Mouse (Mus musculus): ENCODE results near the gene Adamtsl1. TPM values are rescaled to one million over a fixed set of nuclear protein-coding genes. Genes with fewer than 3 reads are reported as not detected.
A peak's percentile ranks its signal among the peaks of the same experiment; 100 is the strongest.

Gene Adamtsl1
- polyA plus RNA-seq, 1 experiment, result 0.55 TPM

- H3K27ac ChIP-seq (ENCODE audit: insufficient read depth, low read length), result no peak overlapping the region
- no peak for DNase-seq (ENCODE audit: low read depth in 1 of 2, low spot score in 2 of 2)
- WGBS, result 64% methylated on average over 5 of the region's 5 CpGs
- H3K36me3 ChIP-seq (ENCODE audit: control insufficient read depth, insufficient read depth, low read length), result no peaks in the 10 kb centered on the region
- no peak overlapping the region for H3K4me3 ChIP-seq (ENCODE audit: extremely low read depth, insufficient read depth, insufficient read length)
- TF ChIP-seq POLR2A (IDR thresholded peaks at IDR 0.05; ENCODE audit: low read depth, low read length) (no peak), CTCF (IDR thresholded peaks at IDR 0.05; ENCODE audit: extremely low read depth, insufficient read depth, insufficient read length, insufficient replicate concordance) (no peak)
- no peaks in the 10 kb centered on the region for H3K4me1 ChIP-seq (ENCODE audit: control insufficient read depth, insufficient read depth, insufficient read length)
- no peaks in the 10 kb centered on the region for H3K27me3 ChIP-seq (ENCODE audit: control insufficient read depth, insufficient read depth, low read length)
Measured at GRCm38 (mm10) chr4:85782511-85782910, 268.5 kb downstream of the Adamtsl1 start.

DNA sequence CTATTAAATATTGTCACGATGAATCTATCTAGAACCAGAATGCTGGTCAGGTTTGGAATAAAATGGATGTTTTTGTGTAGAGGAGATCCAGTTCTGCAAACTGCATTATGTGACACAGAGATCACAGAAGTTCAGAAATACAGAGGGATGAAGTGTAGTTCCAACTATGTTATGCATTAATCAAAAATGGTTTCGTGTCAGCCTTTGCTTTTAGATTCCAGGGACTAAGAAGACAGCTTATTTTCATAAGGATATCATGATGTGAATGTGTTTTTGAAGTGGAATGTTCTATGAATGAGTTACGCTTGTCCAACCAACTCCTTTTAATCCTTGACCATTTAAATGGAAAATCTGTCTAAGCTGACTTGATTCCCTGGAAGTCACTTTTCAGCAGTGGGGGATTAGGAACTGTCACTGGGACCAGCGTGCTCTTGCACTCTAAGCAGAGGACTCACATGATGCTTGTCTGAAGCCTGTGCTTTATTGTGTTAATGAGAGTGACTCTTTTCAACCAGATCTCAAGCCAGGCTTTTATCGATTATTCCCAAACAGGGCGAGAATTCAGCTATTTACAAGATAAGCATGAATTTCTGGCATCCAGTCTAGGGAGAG is 269.9 kb downstream of the Adamtsl1 start:
- Histone ChIP-seq H3K4me1 (ENCODE audit: control insufficient read depth, insufficient read depth, insufficient read length) (no peaks in the 10 kb centered on the region), H3K27ac (ENCODE audit: insufficient read depth, low read length) (no peak overlapping the region), H3K4me3 (ENCODE audit: extremely low read depth, insufficient read depth, insufficient read length) (no peak overlapping the region), H3K27me3 (ENCODE audit: control insufficient read depth, insufficient read depth, low read length) (no peaks in the 10 kb centered on the region), H3K36me3 (ENCODE audit: control insufficient read depth, insufficient read depth, low read length) (no peaks in the 10 kb centered on the region)
- 72% methylated on average over 6 of the region's 6 CpGs for WGBS
- no peak for TF ChIP-seq POLR2A (IDR thresholded peaks at IDR 0.05; ENCODE audit: low read depth, low read length)
- no peak for TF ChIP-seq CTCF (IDR thresholded peaks at IDR 0.05; ENCODE audit: extremely low read depth, insufficient read depth, insufficient read length, insufficient replicate concordance)
- no peak for DNase-seq (ENCODE audit: low read depth in 1 of 2, low spot score in 2 of 2)

GRCm38 (mm10) chr4:85784428-85784827 is 270.5 kb downstream of the Adamtsl1 start:
- no peak for DNase-seq (ENCODE audit: low read depth in 1 of 2, low spot score in 2 of 2)
- H3K4me3 ChIP-seq (ENCODE audit: extremely low read depth, insufficient read depth, insufficient read length), result no peak overlapping the region
- TF ChIP-seq POLR2A (IDR thresholded peaks at IDR 0.05; ENCODE audit: low read depth, low read length) (no peak), CTCF (IDR thresholded peaks at IDR 0.05; ENCODE audit: extremely low read depth, insufficient read depth, insufficient read length, insufficient replicate concordance) (no peak)
- 63% methylated on average over 4 of the region's 4 CpGs for WGBS
- H3K27me3 ChIP-seq (ENCODE audit: control insufficient read depth, insufficient read depth, low read length), result no peaks in the 10 kb centered on the region
- H3K36me3 ChIP-seq (ENCODE audit: control insufficient read depth, insufficient read depth, low read length), result no peaks in the 10 kb centered on the region
- no peak overlapping the region for H3K27ac ChIP-seq (ENCODE audit: insufficient read depth, low read length)
- no peaks in the 10 kb centered on the region for H3K4me1 ChIP-seq (ENCODE audit: control insufficient read depth, insufficient read depth, insufficient read length)

- Histone ChIP-seq H3K36me3 (ENCODE audit: control insufficient read depth, insufficient read depth, low read length) (no peaks in the 10 kb centered on the region), H3K4me3 (ENCODE audit: extremely low read depth, insufficient read depth, insufficient read length) (no peak overlapping the region), H3K27me3 (ENCODE audit: control insufficient read depth, insufficient read depth, low read length) (no peaks in the 10 kb centered on the region), H3K4me1 (ENCODE audit: control insufficient read depth, insufficient read depth, insufficient read length) (no peaks in the 10 kb centered on the region), H3K27ac (ENCODE audit: insufficient read depth, low read length) (no peak overlapping the region)
- 63% methylated on average over 2 of the region's 2 CpGs for WGBS
- TF ChIP-seq POLR2A (IDR thresholded peaks at IDR 0.05; ENCODE audit: low read depth, low read length), result no peak
- TF ChIP-seq CTCF (IDR thresholded peaks at IDR 0.05; ENCODE audit: extremely low read depth, insufficient read depth, insufficient read length, insufficient replicate concordance), result no peak
- DNase-seq (ENCODE audit: low read depth in 1 of 2, low spot score in 2 of 2), result no peak
Measured at GRCm38 (mm10) chr4:85790226-85790625, 276.3 kb downstream of the Adamtsl1 start.

DNA sequence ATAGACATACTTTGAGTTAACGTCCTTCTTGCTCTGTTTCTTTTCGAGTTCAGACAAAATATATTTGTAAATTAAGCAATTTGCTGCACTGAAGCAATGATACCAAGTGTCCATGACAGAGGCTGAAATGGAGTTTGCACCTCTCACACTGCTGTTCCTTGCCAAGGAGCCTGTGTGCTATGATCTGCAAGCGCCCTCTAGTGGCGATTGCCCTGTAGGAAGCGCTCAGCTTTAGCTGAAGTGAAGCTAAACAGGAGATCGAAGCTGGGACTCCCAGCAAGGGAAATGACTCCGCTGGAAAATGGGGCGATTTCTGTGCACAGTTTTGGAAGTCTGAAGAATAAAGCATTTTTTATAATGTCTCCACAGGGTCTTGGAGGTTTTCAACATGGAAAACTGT is 287.8 kb downstream of the Adamtsl1 start:
- H3K27me3 ChIP-seq (ENCODE audit: control insufficient read depth, insufficient read depth, low read length), result no peaks in the 10 kb centered on the region
- DNase-seq (ENCODE audit: low read depth in 1 of 2, low spot score in 2 of 2), result peak in 1 of 2 experiments; percentile 4
- WGBS, result 8% methylated on average over 8 of the region's 8 CpGs
- no peak overlapping the region for H3K4me3 ChIP-seq (ENCODE audit: extremely low read depth, insufficient read depth, insufficient read length)
- peak; percentile 52; the same call in 1 of the 2 replicates for TF ChIP-seq CTCF (IDR thresholded peaks at IDR 0.05; ENCODE audit: extremely low read depth, insufficient read depth, insufficient read length, insufficient replicate concordance)
- TF ChIP-seq POLR2A (IDR thresholded peaks at IDR 0.05; ENCODE audit: low read depth, low read length), result no peak
- H3K27ac ChIP-seq (ENCODE audit: insufficient read depth, low read length), result no peak overlapping the region
- no peaks in the 10 kb centered on the region for H3K36me3 ChIP-seq (ENCODE audit: control insufficient read depth, insufficient read depth, low read length)
- no peaks in the 10 kb centered on the region for H3K4me1 ChIP-seq (ENCODE audit: control insufficient read depth, insufficient read depth, insufficient read length)

GRCm38 (mm10) chr4:85814418-85814817 is 300.4 kb downstream of the Adamtsl1 start:
- no peak overlapping the region for H3K27ac ChIP-seq (ENCODE audit: insufficient read depth, low read length)
- H3K27me3 ChIP-seq (ENCODE audit: control insufficient read depth, insufficient read depth, low read length), result no peaks in the 10 kb centered on the region
- H3K4me3 ChIP-seq (ENCODE audit: extremely low read depth, insufficient read depth, insufficient read length), result no peak overlapping the region
- 80% methylated on average over 3 of the region's 3 CpGs for WGBS
- TF ChIP-seq CTCF (IDR thresholded peaks at IDR 0.05; ENCODE audit: extremely low read depth, insufficient read depth, insufficient read length, insufficient replicate concordance) (no peak), POLR2A (IDR thresholded peaks at IDR 0.05; ENCODE audit: low read depth, low read length) (no peak)
- H3K36me3 ChIP-seq (ENCODE audit: control insufficient read depth, insufficient read depth, low read length), result no peaks in the 10 kb centered on the region
- no peaks in the 10 kb centered on the region for H3K4me1 ChIP-seq (ENCODE audit: control insufficient read depth, insufficient read depth, insufficient read length)
- no peak for DNase-seq (ENCODE audit: low read depth in 1 of 2, low spot score in 2 of 2)

- 87% methylated on average over 2 of the region's 2 CpGs for WGBS
- Histone ChIP-seq H3K27me3 (ENCODE audit: control insufficient read depth, insufficient read depth, low read length) (no peaks in the 10 kb centered on the region), H3K4me3 (ENCODE audit: extremely low read depth, insufficient read depth, insufficient read length) (no peak overlapping the region), H3K4me1 (ENCODE audit: control insufficient read depth, insufficient read depth, insufficient read length) (no peaks in the 10 kb centered on the region), H3K36me3 (ENCODE audit: control insufficient read depth, insufficient read depth, low read length) (no peaks in the 10 kb centered on the region), H3K27ac (ENCODE audit: insufficient read depth, low read length) (no peak overlapping the region)
- TF ChIP-seq POLR2A (IDR thresholded peaks at IDR 0.05; ENCODE audit: low read depth, low read length), result no peak
- TF ChIP-seq CTCF (IDR thresholded peaks at IDR 0.05; ENCODE audit: extremely low read depth, insufficient read depth, insufficient read length, insufficient replicate concordance), result no peak
- no peak for DNase-seq (ENCODE audit: low read depth in 1 of 2, low spot score in 2 of 2)
Measured at GRCm38 (mm10) chr4:85818504-85818903, 304.5 kb downstream of the Adamtsl1 start.

All from spleen, adult 2 months (tissue).